26 mouse cellular contexts compared by ENCODE assay signal in genomic region chr11:52734493-52735195, GRCm38 (mm10). TPM values are rescaled to one million over a fixed set of nuclear protein-coding genes. Genes with fewer than 3 reads are reported as not detected.
A peak's percentile ranks its signal among the peaks of the same experiment; 100 is the strongest.
DNase-seq lines count a peak whose midpoint lies in the region; ATAC-seq and TF ChIP-seq lines count a peak whose summit lies in the region.
"Had no signal": no experiment of that assay in that cellular context is flagged by ENCODE, and none has a peak within 500 bp of the region (broad histone marks: within the 10 kb centered on the region; RNA-seq: fewer than 3 reads in every experiment).

No protein-coding gene starts in this region.

- peak; percentile 60; the same call in 1 of the 2 replicates for TF ChIP-seq EP300 in CH12.LX (IDR thresholded peaks at IDR 0.05; ENCODE audit: low read length)

- H3K36me3 ChIP-seq in CH12.LX (replicated peaks in 1 of 2; ENCODE audit: control insufficient read depth in 1 of 2, insufficient read depth in 1 of 2, low read length in 1 of 2), result no peaks in the 10 kb centered on the region
- H3K36me3 ChIP-seq: embryonic facial prominence, embryonic 10.5 days; hindbrain, embryonic 13.5 days; kidney, embryonic 15.5 days; midbrain, embryonic 15.5 days; neural tube, embryonic 12.5 days had no signal

- H3K79me2 ChIP-seq in CH12.LX (replicated peaks; ENCODE audit: control insufficient read depth, extremely low read depth, insufficient read depth, poor library complexity, severe bottlenecking), result no peaks in the 10 kb centered on the region

- H3K4me1 ChIP-seq in CH12.LX (ENCODE audit: control insufficient read depth in 1 of 2, insufficient read depth in 2 of 2), result peaks cover 6 to 10% of the 10 kb centered on the region in 2 experiments
- H3K4me1 ChIP-seq: hindbrain, embryonic 13.5 days; megakaryocyte, embryonic 14.5 days; midbrain, embryonic 15.5 days had no signal

- no peaks in the 10 kb centered on the region for H3K27me3 ChIP-seq in CH12.LX (replicated peaks)
- H3K27me3 ChIP-seq: kidney, embryonic 15.5 days; megakaryocyte, embryonic 14.5 days; midbrain, embryonic 15.5 days; neural tube, embryonic 12.5 days had no signal

- no peak for ATAC-seq in granulocyte monocyte progenitor cell, adult 5-6 weeks (replicated peaks; ENCODE audit: poor library complexity, severe bottlenecking)
- ATAC-seq: activated CD4-positive, CD25-positive, alpha-beta regulatory T cell, adult 4 months; forebrain, embryonic 16.5 days; midbrain, embryonic 15.5 days had no signal

- peak; percentile 5 for DNase-seq in left cerebral cortex, adult 11 months (ENCODE audit: low spot score)
- no peak for DNase-seq in left cerebral cortex, postnatal 10 days (ENCODE audit: extremely low spot score in 1 of 2, low spot score in 2 of 2)
- peak; percentile 29 for DNase-seq in CH12.LX (ENCODE audit: extremely low read depth)
- peak; percentile 75 for DNase-seq in brain, adult 2 months (ENCODE audit: low read depth, low spot score)
- peak; percentile 16 to 42 for DNase-seq in left cerebral cortex, postnatal 36 days (ENCODE audit: low spot score in 2 of 2)
- DNase-seq in heart, adult 18-20 months, result no peak
- DNase-seq: adrenal gland, postnatal 10 days; cerebellum, adult 9-10 months; gastrocnemius, postnatal 10 days; kidney, adult 11 months; kidney, postnatal 36 days; layer of hippocampus, postnatal 36 days; lung, embryonic 14.5 days; spleen, adult 18-20 months; thymus, postnatal 14 days had no signal

- TF ChIP-seq CTCF in CH12.LX (conservative IDR thresholded peaks at IDR 0.05 in 1 of 2, IDR thresholded peaks at IDR 0.05 in 1 of 2; ENCODE audit: low read depth in 2 of 2, low read length in 2 of 2), result no peak

- no peak overlapping the region; the same call in 1 of the 2 replicates for H3K4me2 ChIP-seq in CH12.LX (ENCODE audit: insufficient read depth, low read depth, poor library complexity, severe bottlenecking)
- H3K4me2 ChIP-seq: hindbrain, embryonic 13.5 days; kidney, embryonic 15.5 days; lung, embryonic 14.5 days; midbrain, embryonic 15.5 days; neural tube, embryonic 12.5 days had no signal

- no peak for TF ChIP-seq POLR2A in CH12.LX (IDR thresholded peaks at IDR 0.05; ENCODE audit: low read depth, low read length)

- H3K4me3 ChIP-seq in CH12.LX (replicated peaks in 1 of 3; ENCODE audit: low read depth in 2 of 3, low read length in 2 of 3, poor library complexity in 1 of 3), result no peak overlapping the region
- H3K4me3 ChIP-seq: embryonic facial prominence, embryonic 10.5 days; hindbrain, embryonic 13.5 days; kidney, embryonic 15.5 days; megakaryocyte, embryonic 14.5 days; midbrain, embryonic 15.5 days; neural tube, embryonic 12.5 days had no signal

- no peak for TF ChIP-seq RAD21 in CH12.LX (IDR thresholded peaks at IDR 0.05; ENCODE audit: low read depth, low read length)

- H3K9me3 ChIP-seq in CH12.LX (replicated peaks; ENCODE audit: low read length), result no peaks in the 10 kb centered on the region
- H3K9me3 ChIP-seq: embryonic facial prominence, embryonic 10.5 days; hindbrain, embryonic 13.5 days; kidney, embryonic 15.5 days; midbrain, embryonic 15.5 days; neural tube, embryonic 12.5 days had no signal

- intact Hi-C loops in left cerebral cortex, postnatal 10 days (cut with DNase I), result no loop called here
- intact Hi-C loops in left cerebral cortex, postnatal 36 days (cut with DNase I), result no loop called here

- H3K27ac ChIP-seq in CH12.LX (ENCODE audit: insufficient read depth, low read depth), result no peak overlapping the region
- H3K27ac ChIP-seq: embryonic facial prominence, embryonic 10.5 days; hindbrain, embryonic 13.5 days; kidney, embryonic 15.5 days; liver, embryonic 14.5 days; midbrain, embryonic 15.5 days; neural tube, embryonic 12.5 days had no signal

- no peak overlapping the region for H3K9ac ChIP-seq in CH12.LX (ENCODE audit: insufficient read depth, low read depth)
- H3K9ac ChIP-seq: hindbrain, embryonic 13.5 days; kidney, embryonic 15.5 days; liver, embryonic 14.5 days; lung, embryonic 14.5 days; midbrain, embryonic 15.5 days; neural tube, embryonic 12.5 days had no signal

- in situ Hi-C loops in CH12.LX (cut with MboI; ENCODE audit: low pct_ligation_motif_present, low pct_unique_long_range_greater_than_20kb, low sequenced_read_pairs), result no loop called here

- dilution Hi-C loops in CH12.LX (cut with MboI; ENCODE audit: extremely low pct_ligation_motif_present, extremely low pct_unique_long_range_greater_than_20kb, low sequenced_read_pairs), result no loop called here

TF ChIP-seq in CH12.LX, 34 proteins besides CTCF, POLR2A, EP300 and RAD21:
- TF ChIP-seq MAX (IDR thresholded peaks at IDR 0.05; ENCODE audit: low read length) (no peak), IRF4 (IDR thresholded peaks at IDR 0.05; ENCODE audit: low read depth, low read length) (peak; percentile 76), JUN (IDR thresholded peaks at IDR 0.05; ENCODE audit: insufficient read depth, low read depth, low read length) (peak; percentile 70), NELFE (IDR thresholded peaks at IDR 0.05; ENCODE audit: low read depth, low read length) (no peak), GABPA (IDR thresholded peaks at IDR 0.05; ENCODE audit: insufficient replicate concordance, low read depth, low read length) (no peak), BHLHE40 (IDR thresholded peaks at IDR 0.05; ENCODE audit: low read depth, low read length) (0 out of 2 replicates have a peak, but pooled peaks have one; percentile 20), MAZ (IDR thresholded peaks at IDR 0.05; ENCODE audit: low read depth, low read length) (no peak), MEF2A (IDR thresholded peaks at IDR 0.05; ENCODE audit: borderline replicate concordance, low read depth, low read length) (peak; percentile 90), SMC3 (IDR thresholded peaks at IDR 0.05; ENCODE audit: low read depth, low read length) (no peak), ETS1 (conservative IDR thresholded peaks at IDR 0.05; ENCODE audit: low read depth, low read length) (no peak; the same call in 1 of the 2 replicates), ZKSCAN1 (IDR thresholded peaks at IDR 0.05; ENCODE audit: borderline replicate concordance, low read depth, low read length) (no peak), E2F4 (IDR thresholded peaks at IDR 0.05; ENCODE audit: insufficient replicate concordance, low read depth, low read length) (no peak), JUND (conservative IDR thresholded peaks at IDR 0.05; ENCODE audit: low read depth, low read length) (peak; percentile 40; the same call in 1 of the 2 replicates), CHD1 (IDR thresholded peaks at IDR 0.05; ENCODE audit: low read depth, low read length) (no peak), TCF12 (IDR thresholded peaks at IDR 0.05; ENCODE audit: low read depth, low read length) (no peak)
TF ChIP-seq in CH12.LX: peak in this region for 5.

RNA-seq across cellular contexts. Expression of gene Fstl4, which starts 29.8 kb away (rescaled TPM):
- total RNA-seq in left cerebral cortex, postnatal 10 days (2021), result 10 to 100 TPM; 15.6 to 16.2 TPM
- not detected in 2 replicates for total RNA-seq in CH12.LX (2012; rRNA removed)
- total RNA-seq in CH12.LX (2014; rRNA removed), result not detected in 2 replicates
- polyA plus RNA-seq in CH12.LX (2012; ENCODE audit: insufficient read length, low read depth), result not detected in 2 replicates
- 10 to 100 TPM; 35.6 to 46.5 TPM for total RNA-seq in left cerebral cortex, postnatal 36 days (2021)
- 0.69 TPM in 1 of 2 replicates, not detected in the other for total RNA-seq in granulocyte monocyte progenitor cell, adult 5-6 weeks (2014; fragmentation: Nextera tagmentation)
- not detected in 2 replicates for total RNA-seq in granulocyte monocyte progenitor cell, adult 5-6 weeks (2017)
- total RNA-seq in heart, adult 18-20 months (2021), result 1 to 10 TPM; 2.8 to 5.6 TPM
- polyA plus RNA-seq: activated CD4-positive, CD25-positive, alpha-beta regulatory T cell, adult 4 months; C2C12 had no signal

Comparison
In these comparisons a context has a peak if more than half of its experiments do, and no peak if none do; other contexts are left out.
1. DNase-seq: peak in left cerebral cortex, adult 11 months (single experiment), CH12.LX (single experiment), brain, adult 2 months (single experiment) and left cerebral cortex, postnatal 36 days (2 of 2); none in left cerebral cortex, postnatal 10 days (0 of 2) and heart, adult 18-20 months (0 of 2).